In genomic region chr5:68572816-68573215, GRCm38 (mm10) we compare ENCODE assay signal across 25 mouse cellular contexts.
DNase-seq lines count a peak whose midpoint lies in the region; ATAC-seq and TF ChIP-seq lines count a peak whose summit lies in the region.
"Had no signal": no experiment of that assay in that cellular context is flagged by ENCODE, and none has a peak within 500 bp of the region (broad histone marks: within the 10 kb centered on the region; RNA-seq: fewer than 3 reads in every experiment).

No protein-coding gene starts in this region.

- no peak overlapping the region for H3K9ac ChIP-seq in intestine, postnatal 0 days (ENCODE audit: low read depth, low read length)
- no peak overlapping the region for H3K9ac ChIP-seq in kidney, postnatal 0 days (ENCODE audit: low read depth, low read length)
- H3K9ac ChIP-seq in forebrain, embryonic 16.5 days (replicated peaks; ENCODE audit: low read depth, low read length), result no peak overlapping the region
- H3K9ac ChIP-seq: embryonic facial prominence, embryonic 15.5 days; heart, embryonic 15.5 days; hindbrain, embryonic 13.5 days had no signal

- H3K4me2 ChIP-seq in intestine, postnatal 0 days (replicated peaks; ENCODE audit: low read depth), result no peak overlapping the region
- no peak overlapping the region for H3K4me2 ChIP-seq in kidney, postnatal 0 days (ENCODE audit: low read length)
- H3K4me2 ChIP-seq in forebrain, embryonic 16.5 days (ENCODE audit: low read length), result no peak overlapping the region
- H3K4me2 ChIP-seq: embryonic facial prominence, embryonic 15.5 days; heart, embryonic 15.5 days; hindbrain, embryonic 13.5 days had no signal

- H3K27ac ChIP-seq in intestine, postnatal 0 days (ENCODE audit: low read depth, low read length), result no peak overlapping the region
- H3K27ac ChIP-seq in kidney, postnatal 0 days, result no peak overlapping the region
- no peak overlapping the region for H3K27ac ChIP-seq in forebrain, embryonic 16.5 days (ENCODE audit: low read length)
- H3K27ac ChIP-seq: embryonic facial prominence, embryonic 15.5 days; forebrain, embryonic 10.5 days; heart, embryonic 10.5 days; heart, embryonic 15.5 days; hindbrain, embryonic 13.5 days; hindbrain, postnatal 0 days had no signal

- H3K4me3 ChIP-seq in intestine, postnatal 0 days (ENCODE audit: low read depth, low read length), result no peak overlapping the region
- H3K4me3 ChIP-seq in kidney, postnatal 0 days (replicated peaks; ENCODE audit: low read depth, low read length), result no peak overlapping the region
- no peak overlapping the region for H3K4me3 ChIP-seq in forebrain, embryonic 16.5 days (replicated peaks; ENCODE audit: low read length)
- H3K4me3 ChIP-seq: embryonic facial prominence, embryonic 15.5 days; erythroblast, embryonic 14.5 days; forebrain, embryonic 10.5 days; heart, embryonic 10.5 days; heart, embryonic 15.5 days; hindbrain, embryonic 13.5 days had no signal

- DNase-seq in kidney, adult 11 months, result peak; percentile 4
- no peak for DNase-seq in kidney, adult 18-20 months
- no peak for DNase-seq in kidney, postnatal 0 days (ENCODE audit: low spot score)
- DNase-seq in left cerebral cortex, postnatal 4 days, result no peak
- DNase-seq in spleen, postnatal 10 days (ENCODE audit: low spot score in 2 of 2), result no peak
- DNase-seq: adrenal gland, adult 8-10 months; adrenal gland, postnatal 36 days; B cell, adult 2 months; cerebellum, adult 2 months; cerebellum, postnatal 10 days; embryo, embryonic 11 days; heart, adult 18-20 months; heart, postnatal 14 days had no signal

- H3K4me1 ChIP-seq in intestine, postnatal 0 days (replicated peaks; ENCODE audit: control insufficient read depth, insufficient read depth, low read length), result no peaks in the 10 kb centered on the region
- H3K4me1 ChIP-seq in kidney, postnatal 0 days (replicated peaks; ENCODE audit: insufficient read depth, low read length), result no peaks in the 10 kb centered on the region
- H3K4me1 ChIP-seq in forebrain, embryonic 16.5 days (replicated peaks; ENCODE audit: control insufficient read depth, insufficient read depth, low read length), result no peaks in the 10 kb centered on the region
- H3K4me1 ChIP-seq: embryonic facial prominence, embryonic 15.5 days; forebrain, embryonic 10.5 days; heart, embryonic 10.5 days; heart, embryonic 15.5 days; hindbrain, embryonic 13.5 days had no signal

- ATAC-seq in intestine, postnatal 0 days, result peak; percentile 54; the same call in 1 of the 2 replicates
- ATAC-seq in kidney, postnatal 0 days (replicated peaks; ENCODE audit: low FRiP score, low read depth), result 0 out of 2 replicates have a peak, but pooled peaks have one; percentile 17
- no peak for ATAC-seq in forebrain, embryonic 16.5 days
- ATAC-seq: CD4-positive, CD25-positive, alpha-beta regulatory T cell, adult 4 months; forebrain, embryonic 14.5 days; hindbrain, postnatal 0 days had no signal

- H3K27me3 ChIP-seq in intestine, postnatal 0 days (replicated peaks; ENCODE audit: control insufficient read depth, insufficient read depth, low read length), result no peaks in the 10 kb centered on the region
- no peaks in the 10 kb centered on the region for H3K27me3 ChIP-seq in kidney, postnatal 0 days (ENCODE audit: insufficient read depth, low read length)
- no peaks in the 10 kb centered on the region for H3K27me3 ChIP-seq in forebrain, embryonic 16.5 days (replicated peaks; ENCODE audit: control insufficient read depth, insufficient read depth, low read length)
- H3K27me3 ChIP-seq: embryonic facial prominence, embryonic 15.5 days; heart, embryonic 15.5 days; hindbrain, embryonic 13.5 days had no signal

- no peak for TF ChIP-seq CTCF in intestine, postnatal 0 days (IDR thresholded peaks at IDR 0.05; ENCODE audit: low read depth)
- TF ChIP-seq CTCF in kidney, postnatal 0 days (IDR thresholded peaks at IDR 0.05; ENCODE audit: low read depth), result no peak

- intact Hi-C loops in left cerebral cortex, postnatal 4 days (cut with DNase I), result no loop called here

- H3K9me3 ChIP-seq in intestine, postnatal 0 days (ENCODE audit: control insufficient read depth), result no peaks in the 10 kb centered on the region
- H3K9me3 ChIP-seq in kidney, postnatal 0 days (replicated peaks; ENCODE audit: low read length), result no peaks in the 10 kb centered on the region
- H3K9me3 ChIP-seq in forebrain, embryonic 16.5 days (ENCODE audit: control insufficient read depth, low read length), result no peaks in the 10 kb centered on the region
- H3K9me3 ChIP-seq: embryonic facial prominence, embryonic 15.5 days; forebrain, embryonic 10.5 days; G1E; heart, embryonic 10.5 days; heart, embryonic 15.5 days; hindbrain, embryonic 13.5 days had no signal

- no peaks in the 10 kb centered on the region for H3K36me3 ChIP-seq in intestine, postnatal 0 days (ENCODE audit: control insufficient read depth, insufficient read depth)
- no peaks in the 10 kb centered on the region for H3K36me3 ChIP-seq in kidney, postnatal 0 days (ENCODE audit: insufficient read depth, low read length)
- no peaks in the 10 kb centered on the region for H3K36me3 ChIP-seq in forebrain, embryonic 16.5 days (ENCODE audit: control insufficient read depth, insufficient read depth)
- H3K36me3 ChIP-seq: embryonic facial prominence, embryonic 15.5 days; forebrain, embryonic 10.5 days; G1E; heart, embryonic 10.5 days; heart, embryonic 15.5 days; hindbrain, embryonic 13.5 days had no signal

- WGBS in intestine, postnatal 0 days, result 54% methylated on average over 5 of the region's 5 CpGs
- 62% methylated on average over 5 of the region's 5 CpGs for WGBS in kidney, postnatal 0 days
- 94% methylated on average over 5 of the region's 5 CpGs for WGBS in forebrain, embryonic 16.5 days
